Mouse (Mus musculus): Measurements from ENCODE around the gene Sdha. TPM values are rescaled to one million over a fixed set of nuclear protein-coding genes. Genes with fewer than 3 reads are reported as not detected.

Sdha gene
- 290 and 314 TPM in 2 replicates for polyA plus RNA-seq (2012; rRNA removed)

- DNase-seq (ENCODE audit: extremely low spot score in 1 of 2, low spot score in 1 of 2): peak; percentile 89 to 97
Observed at GRCm38 (mm10) chr13:74349566-74350434, at the start of gene Sdha, which contains the start of gene Ccdc127. Sdha (minus strand) TSS chr13:74350280. Ccdc127 (plus strand) TSS chr13:74350309.

- DNase-seq (ENCODE audit: extremely low spot score in 1 of 2, low spot score in 1 of 2): no peak
Observed at GRCm38 (mm10) chr13:74399298-74399839, 49.3 kb upstream of the Sdha start, which contains the start of gene Ftl1-ps1. Ftl1-ps1 (plus strand) TSS chr13:74399694.

GRCm38 (mm10) chr13:74391156-74391555 lies 41.1 kb upstream of the Sdha start:
- no peak for DNase-seq (ENCODE audit: extremely low spot score in 1 of 2, low spot score in 1 of 2)

GRCm38 (mm10) chr13:74390371-74390990 lies 40.4 kb upstream of the Sdha start, which contains the start of gene Zfp72:
Zfp72 (minus strand) TSS chr13:74390836.
- DNase-seq (ENCODE audit: extremely low spot score in 1 of 2, low spot score in 1 of 2): peak; percentile 75 to 87

- DNase-seq (ENCODE audit: extremely low spot score in 1 of 2, low spot score in 1 of 2): no peak
Observed at GRCm38 (mm10) chr13:74389730-74390129, 39.6 kb upstream of the Sdha start.

GRCm38 (mm10) chr13:74382289-74382688 lies 32.2 kb upstream of the Sdha start:
- no peak for DNase-seq (ENCODE audit: extremely low spot score in 1 of 2, low spot score in 1 of 2)

- no peak for DNase-seq (ENCODE audit: extremely low spot score in 1 of 2, low spot score in 1 of 2)
Observed at GRCm38 (mm10) chr13:74381533-74382276, 31.6 kb upstream of the Sdha start.

GRCm38 (mm10) chr13:74363859-74364235 lies 13.8 kb upstream of the Sdha start, which contains the start of gene Lrrc14b:
Lrrc14b (minus strand) TSS chr13:74364005.
- no peak for DNase-seq (ENCODE audit: extremely low spot score in 1 of 2, low spot score in 1 of 2)

GRCm38 (mm10) chr13:74363176-74363858 lies 13.2 kb upstream of the Sdha start:
- no peak for DNase-seq (ENCODE audit: extremely low spot score in 1 of 2, low spot score in 1 of 2)

- no peak for DNase-seq (ENCODE audit: extremely low spot score in 1 of 2, low spot score in 1 of 2)
Observed at GRCm38 (mm10) chr13:74362218-74362617, 12.1 kb upstream of the Sdha start.

GRCm38 (mm10) chr13:74356491-74356890 lies 6.4 kb upstream of the Sdha start:
- DNase-seq (ENCODE audit: extremely low spot score in 1 of 2, low spot score in 1 of 2): peak; percentile 27 to 42

GRCm38 (mm10) chr13:74350435-74350906 lies 391 bp upstream of the Sdha start:
- DNase-seq (ENCODE audit: extremely low spot score in 1 of 2, low spot score in 1 of 2): peak in 1 of 2 experiments; percentile 23

- DNase-seq (ENCODE audit: extremely low spot score in 1 of 2, low spot score in 1 of 2): peak in 1 of 2 experiments; percentile 54
Observed at GRCm38 (mm10) chr13:74341036-74341435, 9.0 kb downstream of the Sdha start.

GRCm38 (mm10) chr13:74329321-74329720 lies 20.8 kb downstream of the Sdha start:
- no peak for DNase-seq (ENCODE audit: extremely low spot score in 1 of 2, low spot score in 1 of 2)

GRCm38 (mm10) chr13:74317170-74317849 lies 32.8 kb downstream of the Sdha start, which contains the start of gene Pdcd6:
Pdcd6 (minus strand) TSS chr13:74317580.
- peak; percentile 89 to 92 for DNase-seq (ENCODE audit: extremely low spot score in 1 of 2, low spot score in 1 of 2)

- peak in 1 of 2 experiments; percentile 21 for DNase-seq (ENCODE audit: extremely low spot score in 1 of 2, low spot score in 1 of 2)
Observed at GRCm38 (mm10) chr13:74316789-74317169, 33.3 kb downstream of the Sdha start.

- peak in 1 of 2 experiments; percentile 26 for DNase-seq (ENCODE audit: extremely low spot score in 1 of 2, low spot score in 1 of 2)
Observed at GRCm38 (mm10) chr13:74316386-74316785, 33.7 kb downstream of the Sdha start.

GRCm38 (mm10) chr13:74314616-74315015 lies 35.5 kb downstream of the Sdha start:
- no peak for DNase-seq (ENCODE audit: extremely low spot score in 1 of 2, low spot score in 1 of 2)

GRCm38 (mm10) chr13:74305780-74306179 lies 44.3 kb downstream of the Sdha start:
- no peak for DNase-seq (ENCODE audit: extremely low spot score in 1 of 2, low spot score in 1 of 2)

Data from frontal cortex, adult 2 months (tissue).